ENCODE assay signal across 8 mouse cellular contexts in the genomic region with DNA sequence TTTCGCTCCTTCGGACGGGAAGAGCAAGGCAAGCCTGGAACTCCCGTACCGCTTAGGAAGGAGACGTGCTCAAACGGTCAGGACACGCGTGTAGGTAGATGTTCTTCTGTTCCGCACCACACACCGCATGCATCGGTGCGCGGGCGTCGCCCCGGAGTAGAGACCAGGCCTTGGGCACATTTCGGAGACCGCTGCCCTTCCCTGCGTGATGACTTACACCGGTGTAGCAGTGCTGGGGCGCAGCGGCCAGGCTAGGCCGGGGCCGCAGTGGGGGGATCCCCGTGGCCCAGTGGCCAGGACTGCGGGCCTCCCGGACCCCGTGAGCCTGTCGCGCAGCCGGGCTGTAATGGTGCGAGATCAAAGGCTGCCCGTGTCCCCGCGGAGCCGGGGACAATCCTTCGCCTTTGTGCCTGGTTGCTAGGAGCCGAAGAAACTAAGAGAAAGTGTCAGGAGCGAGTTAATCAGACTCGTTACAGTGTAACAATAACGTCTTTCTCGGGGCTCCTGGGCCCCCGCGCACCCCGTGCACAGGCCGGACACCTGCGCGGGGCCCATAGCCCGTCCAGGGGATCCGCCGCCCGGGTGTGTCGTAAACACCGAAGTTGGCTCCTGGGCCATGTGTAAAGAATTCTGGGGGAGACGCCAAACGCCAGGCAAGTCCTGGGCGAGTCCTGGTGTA. TPM values are rescaled to one million over a fixed set of nuclear protein-coding genes. Genes with fewer than 3 reads are reported as not detected.
DNase-seq lines count a peak whose midpoint lies in the region; ATAC-seq and TF ChIP-seq lines count a peak whose summit lies in the region.

No protein-coding gene starts in this region.

- H3K4me1 ChIP-seq in heart, embryonic 12.5 days (replicated peaks): peaks cover 11% of the 10 kb centered on the region
- peaks cover 43% of the 10 kb centered on the region for H3K4me1 ChIP-seq in midbrain, embryonic 12.5 days
- no peaks in the 10 kb centered on the region; the same call in 1 of the 2 replicates for H3K4me1 ChIP-seq in lung, adult 2 months (ENCODE audit: control insufficient read depth, insufficient read depth, low read length)

- TF ChIP-seq POLR2A in lung, adult 2 months (IDR thresholded peaks at IDR 0.05; ENCODE audit: borderline replicate concordance, extremely low read depth, low read depth, low read length): no peak

- no peak overlapping the region for H3K27ac ChIP-seq in heart, embryonic 12.5 days (ENCODE audit: poor library complexity, severe bottlenecking)
- peak overlapping the region; percentile 82 for H3K27ac ChIP-seq in midbrain, embryonic 12.5 days (replicated peaks)

- no peaks in the 10 kb centered on the region for H3K36me3 ChIP-seq in heart, embryonic 12.5 days
- H3K36me3 ChIP-seq in midbrain, embryonic 12.5 days: no peaks in the 10 kb centered on the region

- H3K9ac ChIP-seq in heart, embryonic 12.5 days: peak overlapping the region; percentile 69
- peak overlapping the region; percentile 57 for H3K9ac ChIP-seq in midbrain, embryonic 12.5 days (replicated peaks)

- no peaks in the 10 kb centered on the region for H3K9me3 ChIP-seq in heart, embryonic 12.5 days (replicated peaks)
- H3K9me3 ChIP-seq in midbrain, embryonic 12.5 days: no peaks in the 10 kb centered on the region

- peak overlapping the region; percentile 99 for H3K4me2 ChIP-seq in heart, embryonic 12.5 days
- H3K4me2 ChIP-seq in midbrain, embryonic 12.5 days (replicated peaks): peak overlapping the region; percentile 70

- peak overlapping the region; percentile 61 for H3K4me3 ChIP-seq in heart, embryonic 12.5 days
- H3K4me3 ChIP-seq in midbrain, embryonic 12.5 days: peak overlapping the region; percentile 42
- H3K4me3 ChIP-seq in lung, adult 2 months (replicated peaks; ENCODE audit: extremely low read depth, low read depth, low read length): no peak overlapping the region

- no peak for TF ChIP-seq CTCF in lung, adult 2 months (IDR thresholded peaks at IDR 0.05; ENCODE audit: insufficient read depth, low read length)

- H3K27me3 ChIP-seq in heart, embryonic 12.5 days (replicated peaks): peaks cover 71% of the 10 kb centered on the region
- H3K27me3 ChIP-seq in midbrain, embryonic 12.5 days: peaks cover 93% of the 10 kb centered on the region

- 2% methylated on average over 58 of the region's 58 CpGs for WGBS in heart, embryonic 12.5 days
- under 1% methylated on average over 58 of the region's 58 CpGs for WGBS in midbrain, embryonic 12.5 days
- 2% methylated on average over 58 of the region's 58 CpGs for WGBS in lung, adult 2 months

- DNase-seq in left cerebral cortex, adult 18-20 months (ENCODE audit: low spot score in 2 of 2): peak; percentile 3 to 26
- DNase-seq in left cerebral cortex, adult 11 months (ENCODE audit: low spot score): no peak
- peak; percentile 66 to 73 for DNase-seq in cerebellum, postnatal 10 days
- peak; percentile 13 for DNase-seq in layer of hippocampus, adult 9-11 months
- DNase-seq in urinary bladder, postnatal 25 days (ENCODE audit: low spot score): no peak
- no peak for DNase-seq in lung, adult 2 months

- 0 out of 2 replicates have a peak, but pooled peaks have one; percentile 25 for ATAC-seq in heart, embryonic 12.5 days (ENCODE audit: insufficient number of reproducible peaks, low FRiP score)
- ATAC-seq in midbrain, embryonic 12.5 days (ENCODE audit: low FRiP score, low read depth): peak; percentile 85

RNA-seq across cellular contexts. Expression of gene Gm5089, which starts 44.2 kb away (rescaled TPM):
- total RNA-seq in left cerebral cortex, adult 18-20 months (2021): under 1 TPM; 0.28 to 0.35 TPM
- polyA plus RNA-seq in heart, embryonic 12.5 days (2016; fragmentation: Nextera tagmentation; extraction: Ambion mirVana): not detected in 2 replicates
- 1.7 and 2.6 TPM in 2 replicates for polyA plus RNA-seq in midbrain, embryonic 12.5 days (2016; fragmentation: Nextera tagmentation; extraction: Ambion mirVana)
- not detected in 2 replicates for polyA plus RNA-seq in lung, adult 2 months (2012; rRNA removed)

RNA-seq across cellular contexts. Expression of gene Zic5, which starts 58.8 kb away (rescaled TPM):
- total RNA-seq in left cerebral cortex, adult 18-20 months (2021): 1 to 10 TPM; 3.0 to 4.0 TPM
- 0.04 TPM in 1 of 2 replicates, not detected in the other for polyA plus RNA-seq in heart, embryonic 12.5 days (2016; fragmentation: Nextera tagmentation; extraction: Ambion mirVana)
- polyA plus RNA-seq in midbrain, embryonic 12.5 days (2016; fragmentation: Nextera tagmentation; extraction: Ambion mirVana): 15.7 and 30.2 TPM in 2 replicates
- polyA plus RNA-seq in lung, adult 2 months (2012; rRNA removed): 0.06 TPM in 1 of 2 replicates, not detected in the other

Comparison
In these comparisons a context has a peak if more than half of its experiments do, and no peak if none do; other contexts are left out.
1. DNase-seq: peak in left cerebral cortex, adult 18-20 months (2 of 2), cerebellum, postnatal 10 days (2 of 2) and layer of hippocampus, adult 9-11 months (single experiment); none in left cerebral cortex, adult 11 months (single experiment), urinary bladder, postnatal 25 days (single experiment) and lung, adult 2 months (single experiment).
2. RNA of gene Zic5, which starts 58.8 kb away (polyA plus RNA-seq): 15.7 to 30.2 TPM in midbrain, embryonic 12.5 days; 0.06 TPM in lung, adult 2 months and 0.04 TPM in heart, embryonic 12.5 days; every median in the first group is over 10 times any median in the second.